Mouse (Mus musculus): ENCODE measurements around the gene Ewsr1. TPM values are rescaled to one million over a fixed set of nuclear protein-coding genes. Genes with fewer than 3 reads are reported as not detected.

Ewsr1 gene
- polyA plus RNA-seq, 1 experiment = 157 TPM

DNA sequence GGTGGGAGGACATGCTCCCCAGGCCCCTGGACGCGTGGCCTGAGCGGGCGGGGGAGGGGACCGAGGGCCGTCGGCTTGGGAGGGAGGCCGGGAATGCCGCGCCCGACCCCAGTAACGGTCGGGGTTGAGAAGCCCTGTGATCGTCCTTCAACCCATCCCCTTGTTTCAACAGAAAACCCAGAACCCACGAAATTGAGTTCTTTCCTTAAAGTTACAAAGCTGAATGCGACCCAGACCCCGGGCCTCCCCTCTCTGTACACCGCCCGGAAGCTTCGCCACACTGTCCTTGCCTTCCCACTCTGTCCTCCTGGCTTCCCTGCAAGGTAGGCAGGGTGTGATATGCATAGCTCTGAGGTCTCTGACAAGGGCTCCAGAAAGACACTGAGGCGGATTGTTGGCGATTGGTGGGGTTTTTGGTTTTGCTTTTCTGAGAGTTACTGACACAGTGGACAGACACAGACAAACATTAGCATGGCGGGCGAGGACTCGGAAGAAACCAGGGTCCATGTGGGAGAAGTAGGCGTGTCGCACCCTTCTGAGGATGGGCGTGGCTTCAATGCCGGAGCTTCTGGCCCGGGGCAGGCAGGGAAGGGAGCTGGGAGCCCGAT lies 614 bp upstream of the Ewsr1 start:
- Histone ChIP-seq H3K36me3 (ENCODE audit: control insufficient read depth, insufficient read depth) (peaks cover 3% of the 10 kb centered on the region), H3K4me3 (peak overlapping the region; percentile 98), H3ac (ENCODE audit: control insufficient read depth, insufficient read length) (peak overlapping the region; percentile 65), H3K79me2 (ENCODE audit: control insufficient read depth, insufficient read depth) (peaks cover 41% of the 10 kb centered on the region), H3K27me3 (ENCODE audit: control insufficient read depth, insufficient read depth, insufficient read length) (no peaks in the 10 kb centered on the region), H3K4me2 (ENCODE audit: low read depth) (peak overlapping the region; percentile 75)
- peak; percentile 94 for TF ChIP-seq POLR2AphosphoS2 (IDR thresholded peaks at IDR 0.05; ENCODE audit: insufficient read length, low read depth)
- no peak for TF ChIP-seq MYOD1 (IDR thresholded peaks at IDR 0.05; ENCODE audit: control insufficient read depth in 1 of 3, insufficient read length in 2 of 3, low read depth in 2 of 3)
- TF ChIP-seq TCF3 (IDR thresholded peaks at IDR 0.05; ENCODE audit: insufficient read length, low read depth) = no peak
- no peak for TF ChIP-seq MYOG (IDR thresholded peaks at IDR 0.05; ENCODE audit: control insufficient read depth in 1 of 3, insufficient read depth in 1 of 3, insufficient read length in 2 of 3, low read depth in 2 of 3)
- TF ChIP-seq POLR2A (IDR thresholded peaks at IDR 0.05; ENCODE audit: insufficient read length, low read depth) = peak; percentile 85

DNA sequence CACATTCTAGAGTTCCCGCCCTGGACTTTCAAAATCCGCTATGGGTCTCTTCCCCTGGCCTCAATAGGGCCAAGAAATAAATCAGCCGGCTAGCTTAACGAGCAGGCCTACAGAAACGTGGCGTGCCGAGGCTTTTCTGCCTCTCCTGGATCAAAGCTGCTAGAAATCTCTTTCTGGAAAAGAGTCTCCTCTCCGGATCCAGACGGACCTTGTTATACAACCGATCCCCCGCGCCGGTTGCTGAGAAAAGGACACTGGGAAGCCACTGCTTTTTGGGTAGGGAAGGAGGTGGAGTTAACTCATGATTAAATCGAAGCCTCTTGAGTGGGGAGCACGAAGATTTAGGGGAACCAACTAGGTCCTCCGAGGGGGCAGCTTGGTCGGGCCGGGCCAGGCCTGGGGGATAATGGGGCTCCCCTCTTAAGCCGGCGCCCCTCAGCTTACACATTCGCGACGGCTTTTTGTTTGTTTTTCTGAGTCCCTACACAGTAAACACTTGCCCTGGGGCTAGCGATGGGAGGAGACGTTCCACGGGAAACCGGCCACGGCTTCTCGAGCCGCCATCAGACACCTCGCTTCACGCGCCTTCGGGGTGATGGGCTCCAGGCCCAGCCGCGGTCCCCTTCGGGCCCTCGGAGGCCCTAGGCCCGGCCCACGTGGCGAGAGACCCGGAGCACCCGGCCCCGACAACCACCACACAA lies 881 bp downstream of the Ewsr1 start:
- TF ChIP-seq MAX (IDR thresholded peaks at IDR 0.05; ENCODE audit: low read depth) (no peak), TCF3 (IDR thresholded peaks at IDR 0.05; ENCODE audit: insufficient read length, low read depth) (no peak), MYOG (IDR thresholded peaks at IDR 0.05; ENCODE audit: control insufficient read depth in 1 of 3, insufficient read depth in 1 of 3, insufficient read length in 2 of 3, low read depth in 2 of 3) (no peak), E2F4 (IDR thresholded peaks at IDR 0.05; ENCODE audit: insufficient read depth) (peak; percentile 4)
- H3K36me3 ChIP-seq (ENCODE audit: control insufficient read depth, insufficient read depth) = peaks cover 5% of the 10 kb centered on the region
- peak overlapping the region; percentile 65 for H3ac ChIP-seq (ENCODE audit: control insufficient read depth, insufficient read length)
- peak overlapping the region; percentile 100 for H3K4me2 ChIP-seq (ENCODE audit: low read depth)
- H3K27me3 ChIP-seq (ENCODE audit: control insufficient read depth, insufficient read depth, insufficient read length) = no peaks in the 10 kb centered on the region
- peak overlapping the region; percentile 98 for H3K4me3 ChIP-seq
- H3K79me2 ChIP-seq (ENCODE audit: control insufficient read depth, insufficient read depth) = peaks cover 56% of the 10 kb centered on the region

DNA sequence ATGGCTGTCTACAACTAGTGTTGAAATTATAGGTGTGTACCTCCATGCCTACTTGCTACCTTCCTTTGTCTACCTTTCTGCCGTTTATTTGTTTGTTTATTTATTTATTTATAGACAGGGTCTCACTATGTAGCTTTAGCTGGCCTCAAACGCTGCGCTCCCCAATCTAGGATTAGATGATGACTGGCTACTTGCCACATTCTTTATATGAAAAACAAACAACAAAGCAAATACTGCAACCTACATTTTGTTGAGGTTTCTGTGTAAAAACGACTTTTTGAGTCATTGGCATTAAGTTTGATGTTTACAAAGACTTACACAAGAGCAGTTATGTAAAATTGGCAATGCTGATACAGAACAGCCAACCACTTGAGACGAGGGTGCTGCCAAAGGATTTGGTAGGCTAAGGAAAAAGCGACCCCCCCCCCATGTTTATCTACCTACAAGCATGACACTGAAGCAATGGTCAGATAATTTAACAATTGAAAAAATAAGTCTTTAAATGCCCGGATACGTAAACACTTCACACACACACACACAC lies 2.5 kb downstream of the Ewsr1 start:
- peak overlapping the region; percentile 100 for H3K4me2 ChIP-seq (ENCODE audit: low read depth)
- H3K4me3 ChIP-seq = peak overlapping the region; percentile 98
- H3K36me3 ChIP-seq (ENCODE audit: control insufficient read depth, insufficient read depth) = peaks cover 18% of the 10 kb centered on the region
- H3K27me3 ChIP-seq (ENCODE audit: control insufficient read depth, insufficient read depth, insufficient read length) = no peaks in the 10 kb centered on the region
- no peak overlapping the region for H3ac ChIP-seq (ENCODE audit: control insufficient read depth, insufficient read length)
- peaks cover 72% of the 10 kb centered on the region for H3K79me2 ChIP-seq (ENCODE audit: control insufficient read depth, insufficient read depth)
- TF ChIP-seq CEBPB (IDR thresholded peaks at IDR 0.05; ENCODE audit: insufficient read depth, poor library complexity, severe bottlenecking) = no peak
- no peak for TF ChIP-seq POLR2AphosphoS2 (IDR thresholded peaks at IDR 0.05; ENCODE audit: insufficient read length, low read depth)
- no peak for TF ChIP-seq TCF3 (IDR thresholded peaks at IDR 0.05; ENCODE audit: insufficient read length, low read depth)

DNA sequence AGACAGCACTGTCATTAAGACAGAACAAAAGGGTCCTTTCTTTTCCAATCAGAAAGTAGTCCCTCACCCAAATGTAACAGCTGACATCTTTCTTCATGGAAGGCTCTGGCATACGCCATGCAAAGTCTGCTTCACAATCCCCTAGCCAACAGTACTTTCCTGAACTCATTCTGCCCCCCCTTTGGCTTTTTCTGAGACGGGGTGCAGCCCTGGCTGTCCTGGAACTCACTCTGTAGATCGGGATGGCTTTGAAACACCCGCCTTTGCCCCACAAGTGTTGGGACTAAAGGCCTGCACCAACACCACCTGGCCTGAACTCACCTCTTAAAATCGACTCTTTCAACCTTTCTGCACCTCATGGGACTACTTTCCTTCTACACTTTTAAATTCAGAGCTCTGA lies 3.2 kb downstream of the Ewsr1 start:
- H3K36me3 ChIP-seq (ENCODE audit: control insufficient read depth, insufficient read depth) = peaks cover 25% of the 10 kb centered on the region
- H3K4me3 ChIP-seq = no peak overlapping the region
- TF ChIP-seq REST (IDR thresholded peaks at IDR 0.05; ENCODE audit: insufficient read depth, insufficient read length) = no peak
- no peak for TF ChIP-seq POLR2A (IDR thresholded peaks at IDR 0.05; ENCODE audit: insufficient read length, low read depth)
- TF ChIP-seq E2F4 (IDR thresholded peaks at IDR 0.05; ENCODE audit: insufficient read depth) = no peak
- no peak for TF ChIP-seq TCF3 (IDR thresholded peaks at IDR 0.05; ENCODE audit: insufficient read length, low read depth)
- no peak for TF ChIP-seq MYOD1 (IDR thresholded peaks at IDR 0.05; ENCODE audit: control insufficient read depth in 1 of 3, insufficient read length in 2 of 3, low read depth in 2 of 3)
- TF ChIP-seq MYOG (IDR thresholded peaks at IDR 0.05; ENCODE audit: control insufficient read depth in 1 of 3, insufficient read depth in 1 of 3, insufficient read length in 2 of 3, low read depth in 2 of 3) = no peak
- TF ChIP-seq MAX (IDR thresholded peaks at IDR 0.05; ENCODE audit: low read depth) = no peak
- TF ChIP-seq TCF12 (IDR thresholded peaks at IDR 0.05; ENCODE audit: insufficient read depth, poor library complexity, severe bottlenecking) = no peak
- TF ChIP-seq SRF (IDR thresholded peaks at IDR 0.05; ENCODE audit: control insufficient read depth, insufficient read length, low read depth) = no peak
- TF ChIP-seq USF1 (IDR thresholded peaks at IDR 0.05; ENCODE audit: low read depth) = no peak
- no peak for TF ChIP-seq POLR2AphosphoS2 (IDR thresholded peaks at IDR 0.05; ENCODE audit: insufficient read length, low read depth)
- TF ChIP-seq CEBPB (IDR thresholded peaks at IDR 0.05; ENCODE audit: insufficient read depth, poor library complexity, severe bottlenecking) = no peak

DNA sequence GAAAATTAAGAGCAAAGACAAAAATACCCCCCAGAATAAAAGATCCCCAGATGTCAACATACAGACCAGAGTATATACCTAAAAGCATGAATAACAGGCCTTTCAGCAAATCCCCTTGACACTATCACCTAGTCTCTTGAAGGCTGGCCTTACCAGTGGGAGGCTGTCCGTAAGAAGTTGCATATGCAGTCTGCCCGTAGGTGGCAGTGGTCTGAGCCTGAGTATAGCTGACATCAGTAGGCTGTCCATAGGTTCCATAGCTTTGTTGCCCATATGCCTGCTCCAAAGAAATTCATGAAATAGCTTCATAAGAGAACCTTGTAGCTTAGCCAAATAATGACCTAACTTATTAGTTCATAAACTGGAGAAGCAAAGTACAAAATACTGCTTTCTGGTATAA lies 7.4 kb downstream of the Ewsr1 start:
- H3K4me2 ChIP-seq (ENCODE audit: low read depth) = no peak overlapping the region
- H3K36me3 ChIP-seq (ENCODE audit: control insufficient read depth, insufficient read depth) = peaks cover 64% of the 10 kb centered on the region
- TF ChIP-seq E2F4 (IDR thresholded peaks at IDR 0.05; ENCODE audit: insufficient read depth) = no peak
- no peak for TF ChIP-seq POLR2AphosphoS2 (IDR thresholded peaks at IDR 0.05; ENCODE audit: insufficient read length, low read depth)
- TF ChIP-seq REST (IDR thresholded peaks at IDR 0.05; ENCODE audit: insufficient read depth, insufficient read length) = no peak
- no peak for TF ChIP-seq TCF3 (IDR thresholded peaks at IDR 0.05; ENCODE audit: insufficient read length, low read depth)
- TF ChIP-seq USF1 (IDR thresholded peaks at IDR 0.05; ENCODE audit: low read depth) = no peak
- TF ChIP-seq MAX (IDR thresholded peaks at IDR 0.05; ENCODE audit: low read depth) = no peak
- no peak for TF ChIP-seq MYOG (IDR thresholded peaks at IDR 0.05; ENCODE audit: control insufficient read depth in 1 of 3, insufficient read depth in 1 of 3, insufficient read length in 2 of 3, low read depth in 2 of 3)
- no peak for TF ChIP-seq POLR2A (IDR thresholded peaks at IDR 0.05; ENCODE audit: insufficient read length, low read depth)
- no peak for TF ChIP-seq MYOD1 (IDR thresholded peaks at IDR 0.05; ENCODE audit: control insufficient read depth in 1 of 3, insufficient read length in 2 of 3, low read depth in 2 of 3)
- no peak for TF ChIP-seq TCF12 (IDR thresholded peaks at IDR 0.05; ENCODE audit: insufficient read depth, poor library complexity, severe bottlenecking)
- no peak for TF ChIP-seq SRF (IDR thresholded peaks at IDR 0.05; ENCODE audit: control insufficient read depth, insufficient read length, low read depth)
- TF ChIP-seq CEBPB (IDR thresholded peaks at IDR 0.05; ENCODE audit: insufficient read depth, poor library complexity, severe bottlenecking) = no peak
- no peak overlapping the region for H3ac ChIP-seq (ENCODE audit: control insufficient read depth, insufficient read length)
- H3K27me3 ChIP-seq (ENCODE audit: control insufficient read depth, insufficient read depth, insufficient read length) = no peaks in the 10 kb centered on the region
- peaks cover 92% of the 10 kb centered on the region for H3K79me2 ChIP-seq (ENCODE audit: control insufficient read depth, insufficient read depth)
- no peak overlapping the region for H3K4me3 ChIP-seq

More for the DNA sequence above, 3.2 kb downstream of the Ewsr1 start:
- H3K79me2 ChIP-seq (ENCODE audit: control insufficient read depth, insufficient read depth) = peaks cover 79% of the 10 kb centered on the region
- peak overlapping the region; percentile 100 for H3K4me2 ChIP-seq (ENCODE audit: low read depth)
- H3K27me3 ChIP-seq (ENCODE audit: control insufficient read depth, insufficient read depth, insufficient read length) = no peaks in the 10 kb centered on the region
- H3ac ChIP-seq (ENCODE audit: control insufficient read depth, insufficient read length) = no peak overlapping the region
